Mouse (Mus musculus) forebrain, embryonic 16.5 days (tissue): ENCODE measurements around the gene Wwox. TPM values are rescaled to one million over a fixed set of nuclear protein-coding genes. Genes with fewer than 3 reads are reported as not detected.

Experiments used
- ATAC-seq: fragments of 200-750 bp; cut with Nextera tagmentation; 2 replicates; pipeline ENCODE4 v1.8.0; 2017; ENCODE audit warnings: mild to moderate bottlenecking, moderate library complexity
- H3K27ac ChIP-seq: fragments of 300-500 bp; sonication (generic); 2 replicates; pipeline ENCODE4 v1.5.1; 2014; ENCODE audit warnings: low read length, control low read depth
- H3K27me3 ChIP-seq: fragments of 300-500 bp; sonication (generic); replicated peaks from 2 replicates; pipeline ENCODE4 v1.6.1; 2014; ENCODE audit warnings: low read length; ENCODE audit not compliant: control insufficient read depth, insufficient read depth
- H3K36me3 ChIP-seq: fragments of 300-500 bp; sonication (generic); 2 replicates; pipeline ENCODE4 v1.6.1; 2014; ENCODE audit not compliant: control insufficient read depth, insufficient read depth
- H3K4me1 ChIP-seq: fragments of 300-500 bp; sonication (generic); replicated peaks from 2 replicates; pipeline ENCODE4 v1.6.1; 2014; ENCODE audit warnings: low read length; ENCODE audit not compliant: control insufficient read depth, insufficient read depth
- H3K4me2 ChIP-seq: fragments of 300-500 bp; sonication (generic); 2 replicates; pipeline ENCODE4 v1.6.1; 2014; ENCODE audit warnings: mild to moderate bottlenecking, low read length, control low read depth
- H3K4me3 ChIP-seq: fragments of 300-500 bp; sonication (generic); replicated peaks from 2 replicates; pipeline ENCODE4 v1.5.1; 2014; ENCODE audit warnings: mild to moderate bottlenecking, low read length, control low read depth
- H3K9ac ChIP-seq: fragments of 300-500 bp; sonication (generic); replicated peaks from 2 replicates; pipeline ENCODE4 v1.6.1; 2014; ENCODE audit warnings: low read depth, low read length, control low read depth
- H3K9me3 ChIP-seq: fragments of 300-500 bp; sonication (generic); 2 replicates; pipeline ENCODE4 v1.6.1; 2016; ENCODE audit warnings: low read length; ENCODE audit not compliant: control insufficient read depth
- WGBS: fragments of 180-500 bp; shearing (Covaris S2); extraction: QIAGEN DNeasy Blood & Tissue Kit; methylation state at CpG from one replicate; pipeline ENCODE4 v1.1.7; 2014; 5-methylcytosine and 5-hydroxymethylcytosine counted together
- polyA plus RNA-seq: library from polyadenylated mRNA; unstranded; fragments of >200 nt; fragmentation: Nextera tagmentation; extraction: Ambion mirVana; gene quantifications from 2 replicates; pipeline ENCODE4 v1.2.1, GENCODE M21; 2015

Gene Wwox
- polyA plus RNA-seq, 1 experiment from 2014 or later = 11.4 TPM

DNA sequence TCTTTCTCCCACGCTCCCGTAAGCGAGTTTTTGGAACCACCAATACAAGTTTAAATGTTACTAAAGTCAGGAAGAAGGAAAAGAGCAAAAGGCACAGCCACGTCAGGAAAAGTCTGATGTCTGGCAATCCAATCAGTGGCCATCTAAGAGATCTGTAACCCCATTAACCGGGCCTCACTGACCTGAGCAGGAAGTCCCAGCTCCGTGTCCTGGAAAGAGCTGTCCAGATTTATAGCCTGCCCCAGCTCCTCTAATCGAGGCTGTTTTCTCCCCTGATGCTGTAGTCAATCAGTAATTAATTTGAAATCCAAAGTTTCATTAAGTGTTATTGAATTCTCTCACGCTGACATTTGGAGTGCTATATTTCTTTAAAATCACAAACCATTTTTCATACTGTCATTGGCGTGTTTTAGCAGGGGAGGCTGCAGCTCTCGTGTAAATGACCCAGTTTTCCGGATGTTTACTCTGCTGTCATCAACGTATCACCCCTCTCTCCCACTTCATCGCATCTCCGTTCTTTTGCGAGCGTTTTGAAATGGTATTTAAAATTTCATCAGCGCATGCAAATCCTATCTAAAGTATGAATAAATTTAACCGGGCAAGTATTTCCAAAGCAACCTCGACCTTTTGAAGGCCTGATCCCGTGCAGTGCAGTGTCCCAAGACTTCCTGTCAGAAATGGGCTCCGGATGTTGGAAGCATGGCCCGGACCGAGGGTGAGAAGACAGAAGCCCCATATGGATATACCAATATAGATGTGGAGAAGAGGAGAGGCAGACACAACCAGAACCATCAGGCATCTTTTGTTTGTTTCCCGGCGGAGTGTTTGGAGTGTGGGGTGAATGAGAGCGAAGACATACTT lies 72.8 kb downstream of the Wwox start:
- no peak overlapping the region for H3K27ac ChIP-seq
- H3K9ac ChIP-seq = no peak overlapping the region
- 0 out of 2 replicates have a peak, but pooled peaks cover 2% of the 10 kb centered on the region for H3K9me3 ChIP-seq
- no peak overlapping the region for H3K4me3 ChIP-seq
- peaks cover 7% of the 10 kb centered on the region for H3K4me1 ChIP-seq
- H3K36me3 ChIP-seq = no peaks in the 10 kb centered on the region
- WGBS = 85% methylated on average over 26 of the region's 26 CpGs
- no peak for ATAC-seq
- peaks cover 17% of the 10 kb centered on the region for H3K27me3 ChIP-seq
- H3K4me2 ChIP-seq = no peak overlapping the region

DNA sequence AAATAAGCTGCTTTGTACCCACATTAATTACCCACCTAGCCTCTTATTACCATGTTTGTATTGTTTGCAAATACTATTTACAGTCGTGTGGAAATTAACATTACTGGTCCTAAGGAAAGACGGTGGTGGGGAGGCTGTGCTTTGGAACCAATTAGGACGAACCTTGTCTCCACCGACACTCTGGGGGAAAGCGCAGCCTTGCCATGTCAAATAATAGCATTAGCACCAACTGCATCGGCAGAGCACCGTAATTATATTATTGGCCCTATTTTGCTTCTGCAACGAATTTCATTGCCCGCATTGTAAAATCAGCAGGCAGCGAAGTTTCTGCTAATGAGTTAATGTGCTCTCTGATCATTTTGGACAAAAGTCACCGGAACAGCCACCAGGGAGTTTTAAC lies 75.2 kb downstream of the Wwox start:
- peaks cover 12% of the 10 kb centered on the region for H3K27me3 ChIP-seq
- no peak overlapping the region for H3K27ac ChIP-seq
- no peaks in the 10 kb centered on the region for H3K36me3 ChIP-seq
- peaks cover 3% of the 10 kb centered on the region for H3K4me1 ChIP-seq
- H3K9me3 ChIP-seq = 0 out of 2 replicates have a peak, but pooled peaks cover 2% of the 10 kb centered on the region
- no peak overlapping the region for H3K9ac ChIP-seq
- H3K4me3 ChIP-seq = no peak overlapping the region
- 7% methylated on average over 11 of the region's 11 CpGs for WGBS
- peak; percentile 55; the same call in 1 of the 2 replicates for ATAC-seq
- H3K4me2 ChIP-seq = no peak overlapping the region

DNA sequence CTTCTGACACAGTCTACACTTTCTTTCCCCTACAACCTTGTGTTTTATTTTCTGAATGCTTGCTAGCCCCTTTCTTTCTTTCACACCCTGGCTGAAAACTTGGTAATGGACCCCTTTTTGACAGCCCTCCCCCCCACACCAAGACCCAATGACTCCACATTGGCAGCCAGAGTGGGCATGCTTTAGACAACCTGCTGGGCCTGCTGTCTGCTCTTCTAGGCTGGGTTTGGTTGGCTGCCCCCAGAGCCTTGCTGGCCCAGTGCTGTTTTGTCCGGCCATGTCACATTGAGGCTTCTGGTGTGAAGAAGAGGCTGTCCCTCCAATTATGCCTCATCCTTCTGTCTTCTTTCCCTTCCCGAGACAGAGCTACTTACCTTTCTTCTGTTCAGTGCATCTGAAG lies 83.6 kb downstream of the Wwox start:
- 82% methylated on average over 2 of the region's 2 CpGs for WGBS
- H3K36me3 ChIP-seq = no peaks in the 10 kb centered on the region
- no peaks in the 10 kb centered on the region; the same call in 1 of the 2 replicates for H3K27me3 ChIP-seq
- no peak overlapping the region for H3K9ac ChIP-seq
- H3K27ac ChIP-seq = no peak overlapping the region
- H3K4me1 ChIP-seq = peaks cover 8% of the 10 kb centered on the region; the same call in 1 of the 2 replicates
- no peak overlapping the region for H3K4me2 ChIP-seq
- no peak overlapping the region for H3K4me3 ChIP-seq
- no peaks in the 10 kb centered on the region for H3K9me3 ChIP-seq
- ATAC-seq = no peak

DNA sequence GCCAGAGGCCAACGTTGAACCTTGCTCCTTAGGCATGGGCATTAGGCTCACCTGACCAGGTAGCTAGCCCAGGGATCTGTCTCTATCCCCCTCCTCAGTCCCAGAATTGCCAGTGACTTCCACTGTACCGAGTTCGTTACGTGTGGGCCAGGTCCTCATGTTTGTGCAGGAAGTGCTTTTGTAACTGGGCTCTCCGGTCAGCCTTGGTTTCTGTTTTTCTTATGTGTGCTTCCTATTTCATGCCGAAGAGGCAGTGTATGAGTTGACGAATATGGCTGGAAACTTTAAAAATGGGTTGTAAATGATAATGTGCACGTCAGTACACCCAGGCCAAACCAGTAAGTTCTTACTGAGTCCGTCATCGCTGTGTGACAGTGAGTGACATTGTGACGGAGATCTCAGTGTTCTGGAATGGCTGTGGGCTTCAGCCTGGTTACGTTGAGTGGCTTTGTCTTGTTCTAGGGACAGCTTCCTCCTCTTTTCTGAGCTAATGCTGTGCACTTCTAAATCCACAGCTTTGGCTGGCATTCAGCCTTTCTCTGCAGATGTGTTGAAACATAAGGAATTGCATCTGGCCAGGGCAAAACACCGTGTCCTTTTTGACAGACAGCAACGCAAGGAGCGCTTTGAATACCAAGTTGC lies 87.3 kb downstream of the Wwox start:
- peaks cover 3% of the 10 kb centered on the region for H3K27me3 ChIP-seq
- no peak overlapping the region for H3K9ac ChIP-seq
- ATAC-seq = no peak
- H3K9me3 ChIP-seq = no peaks in the 10 kb centered on the region
- H3K4me1 ChIP-seq = peaks cover 8% of the 10 kb centered on the region; the same call in 1 of the 2 replicates
- H3K27ac ChIP-seq = no peak overlapping the region
- 77% methylated on average over 15 of the region's 15 CpGs for WGBS
- H3K4me2 ChIP-seq = no peak overlapping the region
- H3K36me3 ChIP-seq = no peaks in the 10 kb centered on the region
- H3K4me3 ChIP-seq = no peak overlapping the region

DNA sequence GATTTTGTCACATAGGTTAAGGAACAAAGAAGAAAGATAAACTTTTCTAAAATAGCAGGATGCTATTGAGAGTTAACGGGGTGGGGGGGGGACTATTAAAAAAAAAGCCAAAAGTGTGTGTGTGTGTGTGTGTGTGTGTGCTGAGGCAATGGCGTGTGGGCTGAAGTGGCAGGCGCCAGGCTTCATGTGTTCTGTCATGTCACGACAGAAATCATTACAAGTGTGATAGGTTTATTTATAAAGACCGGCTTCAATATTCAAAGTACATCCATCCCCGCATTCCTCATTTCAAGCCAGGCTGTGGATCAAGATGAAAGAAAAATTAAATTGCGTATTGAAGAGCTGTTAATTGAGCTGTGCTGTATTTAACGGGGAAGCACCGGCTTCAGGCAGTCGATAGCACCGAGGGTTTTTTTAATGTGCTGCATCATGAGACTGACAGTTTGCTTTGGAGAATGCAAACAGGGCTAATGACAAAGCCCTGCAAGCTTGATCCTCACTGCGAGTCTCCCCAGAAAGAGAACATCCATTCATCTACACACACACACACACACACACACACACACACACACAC lies 88.3 kb downstream of the Wwox start:
- ATAC-seq = no peak
- Histone ChIP-seq H3K4me3 (no peak overlapping the region), H3K27me3 (peaks cover 3% of the 10 kb centered on the region), H3K4me2 (peak overlapping the region; percentile 19; the same call in 1 of the 2 replicates), H3K36me3 (no peaks in the 10 kb centered on the region), H3K4me1 (peaks cover 8% of the 10 kb centered on the region; the same call in 1 of the 2 replicates), H3K9ac (no peak overlapping the region), H3K27ac (no peak overlapping the region), H3K9me3 (no peaks in the 10 kb centered on the region)
- WGBS = 22% methylated on average over 12 of the region's 12 CpGs

DNA sequence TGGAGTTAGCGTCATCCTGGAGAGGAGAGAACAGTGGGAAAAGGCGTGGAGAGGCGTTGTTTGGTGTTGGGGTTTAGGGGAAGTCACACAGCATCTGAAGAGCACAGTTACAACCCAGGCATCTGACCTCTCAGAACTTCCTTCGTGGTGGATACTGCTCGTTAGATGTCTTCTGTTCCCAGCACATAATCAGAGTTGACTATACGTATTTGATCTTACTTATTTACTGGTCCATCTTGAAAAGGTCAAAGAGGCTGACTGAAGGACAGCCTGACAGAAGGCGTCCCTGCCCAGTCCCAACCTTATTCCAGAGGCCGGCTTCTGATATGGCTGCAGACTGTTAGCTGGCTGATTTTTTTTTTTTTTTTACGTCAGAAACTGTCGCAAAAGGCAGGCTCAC lies 90.1 kb downstream of the Wwox start:
- H3K4me3 ChIP-seq = no peak overlapping the region
- H3K9ac ChIP-seq = no peak overlapping the region
- no peak overlapping the region for H3K4me2 ChIP-seq
- no peak overlapping the region for H3K27ac ChIP-seq
- peaks cover 3% of the 10 kb centered on the region for H3K27me3 ChIP-seq
- no peak for ATAC-seq
- no peaks in the 10 kb centered on the region for H3K36me3 ChIP-seq
- WGBS = 79% methylated on average over 10 of the region's 10 CpGs
- peaks cover 6% of the 10 kb centered on the region; the same call in 1 of the 2 replicates for H3K4me1 ChIP-seq
- H3K9me3 ChIP-seq = no peaks in the 10 kb centered on the region

DNA sequence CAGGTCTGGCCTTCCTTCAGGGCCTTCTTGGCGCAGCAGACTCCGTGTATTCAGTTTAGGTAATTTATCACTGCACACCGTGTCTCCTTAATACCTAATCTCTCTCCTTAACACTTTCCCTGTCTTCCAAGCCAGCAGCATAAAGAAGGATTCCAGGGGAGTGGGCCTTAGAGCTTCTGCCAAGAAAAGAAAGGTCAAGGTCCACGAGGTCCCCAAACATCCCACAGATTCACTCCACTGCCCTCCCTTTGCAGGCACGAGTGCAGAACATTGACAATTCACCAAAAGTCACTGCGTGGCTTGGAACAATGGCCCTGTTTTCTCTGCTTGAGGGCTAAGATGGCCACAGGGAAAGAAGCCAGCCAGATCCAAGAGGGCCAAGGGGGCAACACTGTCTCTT lies 96.7 kb downstream of the Wwox start:
- H3K9ac ChIP-seq = no peak overlapping the region
- H3K4me2 ChIP-seq = no peak overlapping the region
- ATAC-seq = no peak
- H3K4me1 ChIP-seq = no peaks in the 10 kb centered on the region
- H3K9me3 ChIP-seq = no peaks in the 10 kb centered on the region
- no peak overlapping the region for H3K27ac ChIP-seq
- no peak overlapping the region for H3K4me3 ChIP-seq
- no peaks in the 10 kb centered on the region for H3K36me3 ChIP-seq
- no peaks in the 10 kb centered on the region for H3K27me3 ChIP-seq
- 50% methylated on average over 6 of the region's 6 CpGs for WGBS

DNA sequence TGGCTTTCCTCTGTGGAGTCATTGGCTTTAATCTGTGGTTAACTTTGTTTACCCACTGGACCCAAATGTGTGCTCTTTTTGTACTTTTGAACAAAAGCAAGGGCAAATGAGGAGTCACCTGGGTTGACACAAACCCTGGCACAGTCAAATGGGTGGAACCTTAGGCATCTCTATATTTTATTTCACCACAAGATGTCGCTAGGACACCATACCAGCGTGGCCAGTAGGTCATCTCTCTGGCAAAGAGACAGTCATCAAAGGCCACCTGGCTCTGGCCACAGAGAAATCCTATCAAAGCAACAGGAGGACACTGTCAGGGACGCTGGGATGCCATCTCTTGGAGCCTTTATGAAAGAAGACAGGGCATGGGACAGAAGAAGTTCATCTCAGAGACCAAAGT lies 101.7 kb downstream of the Wwox start:
- H3K9ac ChIP-seq = no peak overlapping the region
- no peaks in the 10 kb centered on the region for H3K27me3 ChIP-seq
- H3K9me3 ChIP-seq = no peaks in the 10 kb centered on the region
- H3K4me1 ChIP-seq = no peaks in the 10 kb centered on the region
- no peak overlapping the region for H3K4me3 ChIP-seq
- no peak for ATAC-seq
- H3K27ac ChIP-seq = no peak overlapping the region
- no peaks in the 10 kb centered on the region for H3K36me3 ChIP-seq
- H3K4me2 ChIP-seq = no peak overlapping the region
- WGBS = 14% methylated on average over 3 of the region's 3 CpGs

DNA sequence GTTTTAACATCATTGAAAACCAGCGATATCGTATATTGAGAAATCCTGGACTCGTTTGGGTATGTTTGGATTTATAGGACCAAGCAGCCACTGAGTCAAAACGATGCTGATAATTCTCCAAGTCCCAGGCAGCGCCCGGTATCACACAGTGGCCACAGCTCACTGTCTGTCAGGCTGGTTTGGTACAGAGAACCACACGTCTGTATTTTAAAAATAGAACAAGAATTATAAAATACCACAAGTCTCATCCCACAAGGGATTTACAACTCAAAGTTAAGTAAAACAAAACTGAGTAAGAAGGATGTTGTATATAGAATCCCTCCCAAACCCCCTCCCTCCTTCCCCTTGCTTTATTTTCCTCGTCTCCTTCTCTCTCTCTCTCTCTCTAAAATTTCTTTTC lies 108.9 kb downstream of the Wwox start:
- H3K4me1 ChIP-seq = no peaks in the 10 kb centered on the region
- WGBS = 74% methylated on average over 8 of the region's 8 CpGs
- H3K27ac ChIP-seq = no peak overlapping the region
- no peaks in the 10 kb centered on the region for H3K27me3 ChIP-seq
- no peak overlapping the region for H3K9ac ChIP-seq
- H3K4me3 ChIP-seq = no peak overlapping the region
- no peaks in the 10 kb centered on the region for H3K36me3 ChIP-seq
- no peak for ATAC-seq
- no peak overlapping the region for H3K4me2 ChIP-seq
- no peaks in the 10 kb centered on the region for H3K9me3 ChIP-seq
